Mouse (Mus musculus): Measurements from ENCODE around the gene a. TPM values are rescaled to one million over a fixed set of nuclear protein-coding genes. Genes with fewer than 3 reads are reported as not detected.

The a gene
- polyA plus RNA-seq, 1 experiment, result not detected

DNA sequence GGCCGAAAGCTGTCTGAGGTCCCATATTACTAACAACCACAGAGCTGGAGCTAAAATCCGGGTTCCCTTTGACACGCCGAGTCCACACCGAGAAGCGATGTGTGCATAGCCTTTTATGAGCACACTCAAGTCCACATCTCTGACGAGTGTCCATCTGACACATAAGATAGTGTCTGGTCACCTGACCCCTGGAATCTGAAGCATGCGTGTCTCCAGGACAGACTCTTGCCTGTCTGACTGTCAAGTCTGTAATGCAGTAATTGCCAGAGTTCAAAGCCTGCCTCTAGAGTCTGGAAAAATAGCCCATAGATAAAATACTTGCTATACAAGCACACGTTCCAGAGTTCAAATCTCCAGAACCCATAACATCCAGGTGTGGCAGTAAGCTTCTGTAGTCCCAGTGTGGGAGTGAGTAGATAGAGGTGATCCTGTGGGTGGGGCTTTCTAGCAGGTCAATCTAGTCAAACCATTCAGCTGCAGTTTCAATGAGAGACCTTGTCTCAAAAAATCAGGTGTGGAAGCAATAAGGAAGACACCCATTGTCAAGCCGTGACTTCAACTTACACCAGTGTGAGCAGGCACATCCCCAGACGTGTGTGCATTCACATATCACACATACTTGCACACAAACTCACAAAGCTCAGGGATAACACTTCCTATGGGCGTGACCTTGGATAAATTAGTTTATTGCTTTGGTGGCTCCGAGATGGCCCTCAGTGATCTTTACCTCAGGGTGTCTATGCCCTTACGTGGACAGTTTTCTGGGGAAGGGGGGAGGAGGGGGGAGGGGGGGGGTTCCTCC lies 309.0 kb downstream of the a start:
- H3ac ChIP-seq (ENCODE audit: control insufficient read depth, insufficient read length, low read depth), result no peak overlapping the region
- H3K36me3 ChIP-seq (ENCODE audit: control insufficient read depth, insufficient read depth), result no peaks in the 10 kb centered on the region
- no peak for TF ChIP-seq MYOD1 (IDR thresholded peaks at IDR 0.05; ENCODE audit: control insufficient read depth, insufficient read length, low read depth)
- no peak for TF ChIP-seq CEBPB (IDR thresholded peaks at IDR 0.05; ENCODE audit: low read depth)
- no peak for TF ChIP-seq USF1 (IDR thresholded peaks at IDR 0.05; ENCODE audit: low read depth)
- TF ChIP-seq CTCF (IDR thresholded peaks at IDR 0.05; ENCODE audit: control insufficient read depth, insufficient read depth, insufficient read length), result no peak
- TF ChIP-seq MAX (IDR thresholded peaks at IDR 0.05), result no peak
- no peak for TF ChIP-seq MYOG (IDR thresholded peaks at IDR 0.05; ENCODE audit: control insufficient read depth, extremely low read depth, insufficient read length)
- no peak for TF ChIP-seq FOSL1 (IDR thresholded peaks at IDR 0.05; ENCODE audit: insufficient read depth, low read length, poor library complexity, severe bottlenecking)
- no peaks in the 10 kb centered on the region for H3K79me2 ChIP-seq (ENCODE audit: control insufficient read depth, insufficient read depth)
- H3K79me3 ChIP-seq (ENCODE audit: low read depth), result no peaks in the 10 kb centered on the region
- H3K27me3 ChIP-seq (ENCODE audit: control insufficient read depth, insufficient read depth, insufficient read length), result no peaks in the 10 kb centered on the region
- no peak overlapping the region for H3K4me3 ChIP-seq (ENCODE audit: insufficient read depth, poor library complexity, severe bottlenecking)

Other genes starting within 250 kb of the a start
- gene 1700003F12Rik, start 244.3 kb upstream of the a start, polyA plus RNA-seq (2012; fragmentation: generic; extraction: Trizol), result 6.8 TPM
- gene Actl10, start 239.6 kb upstream of the a start, polyA plus RNA-seq (2012; fragmentation: generic; extraction: Trizol), result 0.33 TPM
- 0.46 TPM for gene Necab3, start 232.5 kb upstream of the a start, polyA plus RNA-seq (2012; fragmentation: generic; extraction: Trizol)
- 33.3 TPM for gene E2f1, start 221.5 kb upstream of the a start, polyA plus RNA-seq (2012; fragmentation: generic; extraction: Trizol)
- 6.4 TPM for gene Pxmp4, start 187.7 kb upstream of the a start, polyA plus RNA-seq (2012; fragmentation: generic; extraction: Trizol)
- gene Zfp341, start 178.1 kb upstream of the a start, polyA plus RNA-seq (2012; fragmentation: generic; extraction: Trizol), result 2.6 TPM
- gene 4930519P11Rik, start 178.0 kb upstream of the a start, polyA plus RNA-seq (2012; fragmentation: generic; extraction: Trizol), result 0.08 TPM
- gene Chmp4b, start 139.7 kb upstream of the a start, polyA plus RNA-seq (2012; fragmentation: generic; extraction: Trizol), result 123 TPM
- gene Gm14214, start 21.4 kb upstream of the a start, polyA plus RNA-seq (2012; fragmentation: generic; extraction: Trizol), result not detected
- gene Raly, start 306 bp upstream of the a start, polyA plus RNA-seq (2012; fragmentation: generic; extraction: Trizol), result 358 TPM
- gene Eif2s2, start 101.5 kb downstream of the a start, polyA plus RNA-seq (2012; fragmentation: generic; extraction: Trizol), result 91.2 TPM
- gene Gm14226, start 226.9 kb downstream of the a start, polyA plus RNA-seq (2012; fragmentation: generic; extraction: Trizol), result not detected